Mouse (Mus musculus): ENCODE results near the gene Marcksl1. TPM values are rescaled to one million over a fixed set of nuclear protein-coding genes. Genes with fewer than 3 reads are reported as not detected.

Gene Marcksl1
- total RNA-seq, 2 experiments from 2014 or later, result 63.2 to 63.9 TPM

DNA sequence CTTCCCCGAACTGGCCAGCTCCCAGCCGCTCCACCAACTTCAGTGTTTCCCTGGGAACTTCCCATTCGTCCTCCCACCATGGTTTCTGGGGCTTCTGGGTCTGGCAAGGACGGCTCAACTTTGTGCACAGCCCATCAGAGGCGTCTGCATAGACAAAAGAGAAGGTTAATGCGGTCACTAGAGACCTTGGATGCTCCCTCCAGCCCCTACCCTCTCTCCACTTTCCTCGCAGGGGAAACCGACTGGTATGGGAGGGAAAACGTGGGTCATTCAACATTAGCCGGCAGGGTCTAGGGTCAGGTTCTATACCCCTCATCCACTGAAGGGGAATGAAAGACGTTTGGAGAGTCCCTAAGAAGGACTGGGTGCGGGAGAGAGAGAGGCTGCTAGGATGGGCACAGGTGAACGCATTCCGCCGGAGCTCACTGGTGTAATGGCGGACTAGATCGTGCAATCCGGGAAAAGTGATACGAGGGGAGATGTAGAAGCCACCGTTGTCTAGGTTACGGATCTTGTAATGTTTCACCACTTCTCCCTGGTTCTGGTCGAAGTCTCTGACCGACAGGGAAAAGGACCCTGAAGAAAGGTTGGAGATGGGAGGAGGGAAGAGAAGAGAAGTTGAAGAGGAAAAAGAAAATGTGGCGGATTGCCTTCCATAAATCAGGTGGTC lies 42.6 kb downstream of the Marcksl1 start:
- DNase-seq (ENCODE audit: low spot score in 2 of 2), result no peak

DNA sequence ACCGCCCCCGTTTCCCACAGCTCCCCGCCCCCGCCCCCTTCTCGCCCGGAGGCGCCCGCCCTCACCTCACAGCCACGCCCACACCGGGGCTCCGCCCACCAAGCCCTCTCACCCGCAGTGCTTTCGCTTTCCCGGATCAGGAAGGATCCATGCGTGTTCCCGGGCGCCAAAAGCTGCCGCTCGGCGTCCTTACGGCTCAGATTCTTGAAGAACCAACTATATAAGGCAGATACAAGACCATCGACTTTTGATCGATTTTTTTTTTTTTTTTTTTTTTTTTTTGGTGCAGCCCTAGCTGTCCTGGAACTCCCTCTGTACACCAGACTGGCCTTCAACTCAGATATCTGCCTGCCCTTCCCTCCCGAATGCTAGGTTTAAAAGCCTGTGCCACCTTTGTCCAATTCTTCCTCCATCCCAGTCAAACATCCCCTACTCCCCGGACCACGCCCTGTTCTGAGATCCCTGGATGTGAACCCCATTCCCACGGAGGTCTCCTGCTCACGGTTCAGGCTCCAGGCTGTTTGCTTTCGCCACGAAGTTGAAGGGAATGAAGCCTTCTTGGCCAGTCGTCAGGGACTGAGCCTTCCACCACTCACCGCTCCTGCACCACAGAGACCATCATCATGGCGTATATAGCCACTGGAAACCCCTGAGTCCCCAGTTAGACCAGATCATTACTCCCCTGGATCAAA lies 43.3 kb downstream of the Marcksl1 start:
- peak; percentile 83 to 88 for DNase-seq (ENCODE audit: low spot score in 2 of 2)

DNA sequence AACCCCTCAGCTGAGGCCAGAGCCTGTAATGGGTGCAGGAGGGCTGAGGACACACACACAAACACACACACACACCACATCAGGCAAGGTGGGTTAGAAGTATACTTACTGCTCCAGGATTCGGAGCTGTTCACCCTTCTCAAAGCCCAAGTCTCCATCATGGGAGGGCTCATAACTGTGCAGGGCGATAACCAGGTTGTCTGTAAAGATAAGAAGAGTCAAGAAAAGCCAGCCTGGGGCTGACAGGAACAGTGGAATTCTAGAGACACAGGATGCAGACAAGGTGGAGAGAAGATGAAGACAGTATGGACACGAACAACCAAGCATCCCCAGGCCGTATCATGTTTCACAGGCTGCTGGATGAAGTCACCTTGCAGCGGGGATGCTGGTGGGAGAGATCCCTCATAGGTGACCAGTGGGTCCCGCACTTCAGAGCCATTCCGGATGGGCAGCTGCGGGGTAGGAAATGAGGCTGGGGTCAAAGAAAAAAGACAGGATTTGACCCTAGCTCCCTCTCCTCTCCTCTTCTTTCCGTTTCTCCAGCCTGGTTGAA lies 44.0 kb downstream of the Marcksl1 start:
- DNase-seq (ENCODE audit: low spot score in 2 of 2), result no peak

DNA sequence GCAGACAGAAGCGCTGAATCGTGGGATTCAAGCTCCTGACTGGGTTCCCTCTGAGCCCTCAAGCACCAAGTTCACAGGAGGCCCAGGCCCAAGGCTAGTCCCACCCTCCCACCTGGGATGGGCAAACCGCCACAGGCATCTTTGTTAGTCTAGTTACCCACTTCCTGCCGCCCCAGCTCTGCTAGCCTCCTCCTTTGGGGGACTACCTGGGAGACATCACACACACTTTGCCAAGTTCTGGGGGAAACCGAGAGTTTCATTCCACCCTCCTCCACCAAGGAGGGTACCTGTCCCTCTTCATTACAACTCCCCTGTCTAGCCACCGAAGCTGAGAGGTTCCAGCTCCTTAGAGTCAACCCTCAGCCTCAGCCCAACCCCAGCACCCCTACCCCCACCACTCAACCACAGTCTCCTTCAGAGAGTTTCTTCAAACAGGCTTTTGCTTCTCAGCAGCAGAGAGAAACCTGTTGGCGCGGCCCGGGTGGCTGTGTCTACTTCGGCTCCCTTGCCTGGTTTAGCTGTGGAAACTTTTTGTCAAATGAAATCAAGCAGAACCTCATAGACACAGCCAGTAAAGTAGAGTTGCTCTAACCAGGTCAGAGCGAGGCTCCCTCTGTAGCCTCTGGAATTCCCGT lies 45.1 kb downstream of the Marcksl1 start:
- DNase-seq (ENCODE audit: low spot score in 2 of 2), result no peak

DNA sequence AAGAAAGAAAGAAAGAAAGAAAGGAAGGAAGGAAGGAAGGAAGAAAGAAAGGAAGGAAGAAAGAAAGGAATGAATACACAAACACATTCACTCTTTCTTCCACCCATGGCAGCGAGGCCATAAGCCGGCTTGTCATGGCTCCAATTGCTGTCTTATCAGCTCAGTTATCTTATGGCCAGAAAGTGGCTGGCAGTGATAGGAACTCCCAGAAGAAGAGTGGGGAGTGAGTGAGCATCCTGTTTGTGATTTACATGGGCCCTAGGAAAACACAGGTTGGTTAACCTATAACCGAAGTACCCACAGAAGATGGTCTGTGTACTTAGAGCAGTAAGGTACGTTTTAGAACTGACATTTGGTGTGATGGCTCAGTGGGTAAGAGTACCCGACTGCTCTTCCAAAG lies 47.8 kb downstream of the Marcksl1 start:
- no peak for DNase-seq (ENCODE audit: low spot score in 2 of 2)

DNA sequence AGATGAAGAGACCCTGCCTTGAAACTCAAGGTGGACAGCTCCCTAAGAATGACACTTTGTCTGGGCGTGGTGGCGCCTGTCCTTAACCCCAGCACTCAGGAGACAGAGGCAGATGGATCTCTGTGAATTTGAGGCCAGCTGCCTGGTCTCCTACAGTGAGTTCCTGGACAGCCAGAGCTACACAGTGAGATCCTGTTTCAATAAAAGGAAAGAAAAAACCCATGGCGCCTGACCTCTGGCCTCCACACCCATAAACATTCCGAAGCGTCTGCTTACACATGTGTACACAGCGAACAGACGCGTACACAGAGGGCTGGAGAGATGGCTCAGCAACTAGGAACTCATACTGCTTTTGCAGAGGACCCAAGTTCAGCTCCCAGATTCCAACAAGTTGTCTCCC lies 50.3 kb downstream of the Marcksl1 start:
- DNase-seq (ENCODE audit: low spot score in 2 of 2), result no peak

DNA sequence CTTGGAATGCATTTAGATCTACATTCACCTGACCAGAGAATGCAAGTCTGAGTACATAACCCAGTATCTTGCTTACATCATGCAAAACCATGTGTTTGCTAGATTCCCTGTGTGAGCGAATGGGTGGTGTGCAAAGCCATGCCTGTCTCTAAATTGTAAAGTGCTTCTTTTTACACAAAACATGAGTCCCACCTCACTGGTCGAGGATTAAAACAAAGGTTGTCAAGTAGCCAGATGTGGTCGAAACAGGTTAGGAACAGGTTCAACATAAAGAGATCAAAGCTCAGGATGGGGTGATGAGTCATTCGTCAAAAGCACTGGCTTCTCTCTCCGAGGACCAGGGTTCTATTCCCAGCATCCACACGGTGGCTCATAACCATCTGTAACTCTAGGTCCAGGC lies 51.8 kb downstream of the Marcksl1 start:
- no peak for DNase-seq (ENCODE audit: low spot score in 2 of 2)

Small RNA genes lying within 50 kb of the gene (microRNA-seq; reads per million reads assigned to microRNA genes)
- gene Mir8119, result not detected

Other genes starting within 250 kb of the Marcksl1 start
- gene Sync, start 226.0 kb upstream of the Marcksl1 start, total RNA-seq (2021), result 10 to 100 TPM; 77.8 to 78.7 TPM
- 100 to 1,000 TPM; 166 to 179 TPM for gene Rbbp4, start 178.2 kb upstream of the Marcksl1 start, total RNA-seq (2021)
- 10 to 100 TPM; 28.2 to 28.8 TPM for gene Zbtb8os, start 177.9 kb upstream of the Marcksl1 start, total RNA-seq (2021)
- gene Zbtb8a, start 135.5 kb upstream of the Marcksl1 start, total RNA-seq (2021), result 1 to 10 TPM; 6.7 to 7.5 TPM
- not detected for gene Zbtb8b, start 72.7 kb upstream of the Marcksl1 start, total RNA-seq (2021)
- 10 to 100 TPM; 32.2 to 35.2 TPM for gene Bsdc1, start 52.0 kb upstream of the Marcksl1 start, total RNA-seq (2021)
- gene Tssk3, start 22.6 kb upstream of the Marcksl1 start, total RNA-seq (2021), result not detected
- gene Fam229a, start 22.4 kb upstream of the Marcksl1 start, total RNA-seq (2021), result not detected
- gene Hdac1, start 29.1 kb downstream of the Marcksl1 start, total RNA-seq (2021), result 10 to 100 TPM; 39.5 to 42.1 TPM
- 1 to 10 TPM in 1 of 2 experiments, under 1 TPM in 1; 0.34 to 2.0 TPM for gene Lck, start 60.1 kb downstream of the Marcksl1 start, total RNA-seq (2021)
- gene Fam167b, start 65.0 kb downstream of the Marcksl1 start, total RNA-seq (2021), result 1 to 10 TPM; 1.2 to 1.3 TPM
- gene Eif3i, start 87.1 kb downstream of the Marcksl1 start, total RNA-seq (2021), result 100 to 1,000 TPM; 167 to 176 TPM
- gene Tmem234, start 87.1 kb downstream of the Marcksl1 start, total RNA-seq (2021), result 10 to 100 TPM; 65.2 to 68.4 TPM
- gene Dcdc2b, start 100.7 kb downstream of the Marcksl1 start, total RNA-seq (2021), result 1 to 10 TPM; 1.6 to 2.7 TPM
- gene Iqcc, start 105.5 kb downstream of the Marcksl1 start, total RNA-seq (2021), result 10 to 100 TPM; 13.2 to 13.6 TPM
- 10 to 100 TPM; 44.7 to 51.2 TPM for gene Ccdc28b, start 110.4 kb downstream of the Marcksl1 start, total RNA-seq (2021)
- 10 to 100 TPM; 53.7 to 56.0 TPM for gene Txlna, start 127.5 kb downstream of the Marcksl1 start, total RNA-seq (2021)
- 10 to 100 TPM; 54.4 to 63.4 TPM for gene Kpna6, start 159.2 kb downstream of the Marcksl1 start, total RNA-seq (2021)
- gene Tmem39b, start 183.3 kb downstream of the Marcksl1 start, total RNA-seq (2021), result 1 to 10 TPM; 7.3 to 7.8 TPM
- 10 to 100 TPM; 75.8 to 77.4 TPM for gene Khdrbs1, start 228.7 kb downstream of the Marcksl1 start, total RNA-seq (2021)